Mouse (Mus musculus) heart, adult 9 months (tissue): Measurements from ENCODE around the gene Rpp40.

Source experiments
- DNase-seq, 2 experiments: peaks; one replicate each; pipeline ENCODE4 v3.0.0; 2022; ENCODE audit warnings: low spot score in 2 of 2

The Rpp40 gene

GRCm38 (mm10) chr13:35851581-35851980 is 54.6 kb downstream of the Rpp40 start:
- no peak for DNase-seq

- peak; percentile 14 to 15 for DNase-seq
Observed at GRCm38 (mm10) chr13:35848694-35849093, 57.5 kb downstream of the Rpp40 start.

- no peak for DNase-seq
Observed at GRCm38 (mm10) chr13:35845306-35845705, 60.9 kb downstream of the Rpp40 start.
